Mouse (Mus musculus) embryonic fibroblast, embryonic 13.5 days (primary cell): Measurements from ENCODE around the gene Alcam. TPM values are rescaled to one million over a fixed set of nuclear protein-coding genes. Genes with fewer than 3 reads are reported as not detected.
A peak's percentile ranks its signal among the peaks of the same experiment; 100 is the strongest.

Source experiments
- H3K27ac ChIP-seq: 2 replicates; pipeline ENCODE4 v1.5.1; 2012; ENCODE audit warnings: low read length, control low read depth, inconsistent platforms; ENCODE audit not compliant: insufficient read depth
- H3K4me1 ChIP-seq: 2 replicates; pipeline ENCODE4 v1.6.1; 2011; ENCODE audit warnings: low read length; ENCODE audit not compliant: control insufficient read depth, insufficient read depth
- H3K4me3 ChIP-seq: 2 replicates; pipeline ENCODE4 v1.5.1; 2011; ENCODE audit warnings: mild to moderate bottlenecking, control low read depth, low read length; ENCODE audit not compliant: insufficient read depth
- CTCF ChIP-seq: IDR thresholded peaks from 2 replicates; pipeline ENCODE4 v1.5.1; 2011; ENCODE audit warnings: mild to moderate bottlenecking, control low read depth, low read length, moderate library complexity, borderline replicate concordance; ENCODE audit not compliant: insufficient read depth
- POLR2A ChIP-seq: IDR thresholded peaks from 2 replicates; pipeline ENCODE4 v1.6.1; 2011; ENCODE audit warnings: low read depth, mild to moderate bottlenecking, control low read depth, low read length, moderate library complexity
- polyA plus RNA-seq: library from polyadenylated mRNA; stranded (reverse); fragments of >200 nt; gene quantifications from 2 replicates; pipeline ENCODE4 v1.2.4, GENCODE M21; 2011; ENCODE audit warnings: low read depth; ENCODE audit not compliant: missing spikeins, insufficient read length

Alcam gene
- polyA plus RNA-seq, 1 experiment, result 76.1 TPM

- TF ChIP-seq POLR2A (no peak), CTCF (no peak)
- H3K4me3 ChIP-seq, result no peak overlapping the region
- no peak overlapping the region for H3K27ac ChIP-seq
- H3K4me1 ChIP-seq, result peaks cover 6% of the 10 kb centered on the region
Measured at GRCm38 (mm10) chr16:52429661-52430060, 24.2 kb downstream of the Alcam start.

- no peak overlapping the region for H3K27ac ChIP-seq
- H3K4me3 ChIP-seq, result no peak overlapping the region
- H3K4me1 ChIP-seq, result peaks cover 6% of the 10 kb centered on the region
- no peak for TF ChIP-seq POLR2A
- TF ChIP-seq CTCF, result no peak
Measured at GRCm38 (mm10) chr16:52428505-52428904, 25.4 kb downstream of the Alcam start.

GRCm38 (mm10) chr16:52418568-52419158, 35.2 kb downstream of the Alcam start:
- Histone ChIP-seq H3K4me3 (no peak overlapping the region), H3K4me1 (peaks cover 3% of the 10 kb centered on the region; the same call in 1 of the 2 replicates), H3K27ac (no peak overlapping the region; the same call in 1 of the 2 replicates)
- TF ChIP-seq POLR2A, result no peak
- no peak for TF ChIP-seq CTCF

GRCm38 (mm10) chr16:52417982-52418381, 35.9 kb downstream of the Alcam start:
- TF ChIP-seq POLR2A (no peak), CTCF (no peak)
- H3K4me3 ChIP-seq, result no peak overlapping the region
- peaks cover 3% of the 10 kb centered on the region; the same call in 1 of the 2 replicates for H3K4me1 ChIP-seq
- no peak overlapping the region; the same call in 1 of the 2 replicates for H3K27ac ChIP-seq

GRCm38 (mm10) chr16:52417146-52417545, 36.7 kb downstream of the Alcam start:
- no peak for TF ChIP-seq CTCF
- no peak for TF ChIP-seq POLR2A
- H3K4me1 ChIP-seq, result peaks cover 3% of the 10 kb centered on the region; the same call in 1 of the 2 replicates
- H3K4me3 ChIP-seq, result no peak overlapping the region
- no peak overlapping the region for H3K27ac ChIP-seq

GRCm38 (mm10) chr16:52413714-52414113, 40.2 kb downstream of the Alcam start:
- H3K27ac ChIP-seq, result no peak overlapping the region
- H3K4me1 ChIP-seq, result peaks cover 3% of the 10 kb centered on the region; the same call in 1 of the 2 replicates
- H3K4me3 ChIP-seq, result no peak overlapping the region
- TF ChIP-seq CTCF, result no peak
- TF ChIP-seq POLR2A, result no peak

GRCm38 (mm10) chr16:52406072-52406471, 47.8 kb downstream of the Alcam start:
- H3K4me3 ChIP-seq, result no peak overlapping the region
- H3K4me1 ChIP-seq, result peaks cover 2% of the 10 kb centered on the region
- H3K27ac ChIP-seq, result no peak overlapping the region
- TF ChIP-seq CTCF, result no peak
- no peak for TF ChIP-seq POLR2A

- Histone ChIP-seq H3K4me3 (no peak overlapping the region), H3K27ac (peak overlapping the region; percentile 36; the same call in 1 of the 2 replicates), H3K4me1 (peaks cover 2% of the 10 kb centered on the region)
- TF ChIP-seq CTCF (no peak), POLR2A (no peak)
Measured at GRCm38 (mm10) chr16:52405272-52405671, 48.6 kb downstream of the Alcam start.

GRCm38 (mm10) chr16:52399112-52399511, 54.8 kb downstream of the Alcam start:
- TF ChIP-seq CTCF (no peak), POLR2A (no peak)
- Histone ChIP-seq H3K27ac (no peak overlapping the region), H3K4me1 (no peaks in the 10 kb centered on the region), H3K4me3 (no peak overlapping the region)

GRCm38 (mm10) chr16:52386781-52387300, 67.0 kb downstream of the Alcam start:
- H3K27ac ChIP-seq, result no peak overlapping the region
- H3K4me1 ChIP-seq, result peaks cover 9% of the 10 kb centered on the region
- H3K4me3 ChIP-seq, result no peak overlapping the region
- TF ChIP-seq POLR2A (no peak), CTCF (no peak)
